Mouse (Mus musculus): Measurements from ENCODE around the gene Rhobtb3. TPM values are rescaled to one million over a fixed set of nuclear protein-coding genes. Genes with fewer than 3 reads are reported as not detected.
"Not testable (repeated sequence)": the region's sequence is repeated elsewhere in the genome, so short reads cannot be mapped to it uniquely, and the experiment has no call there.

Gene Rhobtb3
- polyA plus RNA-seq, 1 experiment from 2014 or later = 52.4 TPM

- Histone ChIP-seq H3K27ac (ENCODE audit: low read depth) (no peak overlapping the region), H3K4me2 (no peak overlapping the region), H3K36me3 (ENCODE audit: insufficient read depth) (peaks cover 29% of the 10 kb centered on the region; the same call in 1 of the 2 replicates), H3K4me3 (ENCODE audit: low read depth, low read length) (no peak overlapping the region), H3K9ac (no peak overlapping the region), H3K4me1 (ENCODE audit: insufficient read depth) (no peaks in the 10 kb centered on the region), H3K9me3 (ENCODE audit: low read depth, low read length) (no peaks in the 10 kb centered on the region), H3K27me3 (ENCODE audit: insufficient read depth, low read length) (no peaks in the 10 kb centered on the region)
- WGBS = 91% methylated on average over 4 of the region's 4 CpGs
- ATAC-seq (ENCODE audit: insufficient read depth) = no peak
- no peak for DNase-seq
- TF ChIP-seq CTCF (IDR thresholded peaks at IDR 0.05; ENCODE audit: low read depth) = no peak
These were observed 51.9 kb downstream of the Rhobtb3 start for GRCm38 (mm10) chr13:75891868-75892267.

- Histone ChIP-seq H3K9ac (no peak overlapping the region), H3K4me1 (ENCODE audit: insufficient read depth) (no peaks in the 10 kb centered on the region), H3K36me3 (ENCODE audit: insufficient read depth) (peaks cover 24% of the 10 kb centered on the region; the same call in 1 of the 2 replicates), H3K27me3 (ENCODE audit: insufficient read depth, low read length) (no peaks in the 10 kb centered on the region), H3K9me3 (ENCODE audit: low read depth, low read length) (no peaks in the 10 kb centered on the region; the same call in 1 of the 2 replicates), H3K4me3 (ENCODE audit: low read depth, low read length) (no peak overlapping the region), H3K4me2 (no peak overlapping the region), H3K27ac (ENCODE audit: low read depth) (no peak overlapping the region)
- DNase-seq = no peak
- ATAC-seq (ENCODE audit: insufficient read depth) = no peak
- WGBS = 58% methylated on average over 3 of the region's 3 CpGs
- TF ChIP-seq CTCF (IDR thresholded peaks at IDR 0.05; ENCODE audit: low read depth) = no peak
These were observed 59.9 kb downstream of the Rhobtb3 start for GRCm38 (mm10) chr13:75883792-75884191.

DNA sequence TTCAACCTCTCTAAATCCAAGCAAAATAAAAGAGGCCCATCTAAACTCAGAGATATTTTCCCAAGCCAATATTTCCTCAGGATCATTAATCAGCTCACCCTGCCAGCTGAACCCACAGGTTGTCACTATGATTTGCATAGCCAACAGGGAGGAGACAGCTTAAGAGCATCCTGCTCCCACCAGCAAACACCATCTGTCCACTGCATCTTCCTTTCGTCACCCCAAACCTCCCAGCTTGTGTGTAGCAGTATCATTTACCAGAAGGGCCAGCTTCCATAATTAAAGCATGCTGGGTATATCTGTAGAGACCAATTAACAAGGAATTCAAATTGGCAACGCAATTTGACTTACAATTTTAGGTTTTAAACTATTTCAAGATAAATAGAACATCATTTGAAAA lies 63.2 kb downstream of the Rhobtb3 start:
- no peak for TF ChIP-seq CTCF (IDR thresholded peaks at IDR 0.05; ENCODE audit: low read depth)
- DNase-seq (no peak), ATAC-seq (ENCODE audit: insufficient read depth) (no peak)
- H3K36me3 ChIP-seq (ENCODE audit: insufficient read depth) = peaks cover 40% of the 10 kb centered on the region; the same call in 1 of the 2 replicates
- no peaks in the 10 kb centered on the region for H3K4me1 ChIP-seq (ENCODE audit: insufficient read depth)
- no peaks in the 10 kb centered on the region for H3K9me3 ChIP-seq (ENCODE audit: low read depth, low read length)
- H3K27ac ChIP-seq (ENCODE audit: low read depth) = no peak overlapping the region
- no peak overlapping the region for H3K4me3 ChIP-seq (ENCODE audit: low read depth, low read length)
- no peak overlapping the region for H3K4me2 ChIP-seq
- 87% methylated on average over 2 of the region's 2 CpGs for WGBS
- no peaks in the 10 kb centered on the region for H3K27me3 ChIP-seq (ENCODE audit: insufficient read depth, low read length)
- H3K9ac ChIP-seq = no peak overlapping the region

DNA sequence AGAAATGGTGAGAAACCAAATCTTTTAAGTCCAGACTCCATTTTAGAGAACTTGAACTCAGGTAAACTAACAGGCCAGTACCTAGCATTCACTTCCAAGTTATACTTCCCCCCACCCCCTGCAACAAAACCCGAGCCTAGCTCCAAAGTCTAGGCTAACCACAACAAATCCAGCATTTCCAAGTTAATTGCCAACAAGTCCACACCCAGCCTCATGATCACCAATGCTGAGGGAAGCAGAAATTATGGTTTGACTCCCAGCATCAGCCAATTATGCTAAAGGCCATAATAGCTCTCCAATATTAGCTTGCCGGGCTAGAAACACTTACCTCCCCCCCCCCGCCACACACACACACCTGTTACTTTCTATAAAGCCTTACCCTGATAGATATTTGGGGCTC lies 64.0 kb downstream of the Rhobtb3 start:
- Histone ChIP-seq H3K4me1 (ENCODE audit: insufficient read depth) (no peaks in the 10 kb centered on the region), H3K27ac (ENCODE audit: low read depth) (no peak overlapping the region), H3K36me3 (ENCODE audit: insufficient read depth) (peaks cover 42% of the 10 kb centered on the region; the same call in 1 of the 2 replicates), H3K9ac (no peak overlapping the region), H3K4me2 (no peak overlapping the region), H3K9me3 (ENCODE audit: low read depth, low read length) (no peaks in the 10 kb centered on the region), H3K27me3 (ENCODE audit: insufficient read depth, low read length) (no peaks in the 10 kb centered on the region), H3K4me3 (ENCODE audit: low read depth, low read length) (no peak overlapping the region)
- no peak for TF ChIP-seq CTCF (IDR thresholded peaks at IDR 0.05; ENCODE audit: low read depth)
- ATAC-seq (ENCODE audit: insufficient read depth) = no peak
- 88% methylated on average over 3 of the region's 3 CpGs for WGBS
- no peak for DNase-seq

DNA sequence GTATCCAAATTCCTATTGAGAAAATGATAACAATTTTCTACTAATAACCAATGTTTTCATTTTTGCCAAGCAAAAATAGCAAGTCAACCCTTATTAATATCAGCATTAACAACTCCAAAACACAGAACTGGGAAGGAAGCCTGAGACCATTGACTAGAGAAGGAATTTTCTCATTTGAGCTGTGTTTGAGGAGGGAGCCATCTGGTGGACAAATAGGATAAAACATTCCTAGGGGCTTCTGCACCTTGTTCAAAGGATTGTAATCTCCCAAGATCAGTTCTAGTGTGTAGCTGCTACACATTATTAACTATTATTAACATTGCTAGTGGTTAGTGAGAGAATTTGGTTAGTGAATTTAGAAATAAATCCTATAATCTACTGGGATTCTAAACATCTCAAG lies 65.8 kb downstream of the Rhobtb3 start:
- no peak overlapping the region for H3K4me3 ChIP-seq (ENCODE audit: low read depth, low read length)
- peak; percentile 76 for TF ChIP-seq CTCF (IDR thresholded peaks at IDR 0.05; ENCODE audit: low read depth)
- DNase-seq = peak; percentile 83
- H3K27ac ChIP-seq (ENCODE audit: low read depth) = no peak overlapping the region
- no peak overlapping the region for H3K4me2 ChIP-seq
- no peak overlapping the region for H3K9ac ChIP-seq
- H3K27me3 ChIP-seq (ENCODE audit: insufficient read depth, low read length) = no peaks in the 10 kb centered on the region
- no peaks in the 10 kb centered on the region for H3K9me3 ChIP-seq (ENCODE audit: low read depth, low read length)
- 0 out of 2 replicates have a peak, but pooled peaks have one; percentile 43 for ATAC-seq (ENCODE audit: insufficient read depth)
- H3K36me3 ChIP-seq (ENCODE audit: insufficient read depth) = peaks cover 46% of the 10 kb centered on the region; the same call in 1 of the 2 replicates
- no peaks in the 10 kb centered on the region for H3K4me1 ChIP-seq (ENCODE audit: insufficient read depth)

- Histone ChIP-seq H3K9me3 (ENCODE audit: low read depth, low read length) (no peaks in the 10 kb centered on the region), H3K4me3 (ENCODE audit: low read depth, low read length) (no peak overlapping the region), H3K36me3 (ENCODE audit: insufficient read depth) (peaks cover 45% of the 10 kb centered on the region; the same call in 1 of the 2 replicates), H3K27ac (ENCODE audit: low read depth) (no peak overlapping the region), H3K4me1 (ENCODE audit: insufficient read depth) (no peaks in the 10 kb centered on the region), H3K27me3 (ENCODE audit: insufficient read depth, low read length) (no peaks in the 10 kb centered on the region), H3K9ac (no peak overlapping the region), H3K4me2 (no peak overlapping the region)
- WGBS = 77% methylated on average over 6 of the region's 6 CpGs
- ATAC-seq (ENCODE audit: insufficient read depth) = no peak
- TF ChIP-seq CTCF (IDR thresholded peaks at IDR 0.05; ENCODE audit: low read depth) = no peak
- no peak for DNase-seq
These were observed 67.1 kb downstream of the Rhobtb3 start for GRCm38 (mm10) chr13:75876592-75876991.

DNA sequence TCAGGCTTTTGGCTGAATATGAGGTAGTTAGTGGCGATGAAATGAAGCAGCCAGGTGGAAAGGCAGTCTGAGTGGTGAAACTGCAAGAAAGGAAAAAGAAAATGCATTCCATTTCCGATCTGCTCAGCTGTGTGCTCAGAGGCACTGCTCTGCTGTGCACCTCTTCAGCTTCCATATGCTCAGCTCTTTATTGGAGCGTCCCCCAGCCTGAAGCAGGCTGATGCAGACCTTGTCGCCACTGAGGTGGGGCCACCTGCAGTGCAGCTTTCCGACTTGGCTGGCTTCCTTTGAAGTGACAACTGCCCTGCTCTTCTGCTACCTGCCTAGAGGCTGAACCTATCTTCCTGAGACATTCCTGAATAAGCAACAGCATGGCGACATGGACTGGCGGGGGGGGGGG lies 67.5 kb downstream of the Rhobtb3 start:
- not testable (repeated sequence) for ATAC-seq (ENCODE audit: insufficient read depth); H3K9ac ChIP-seq; H3K4me1 ChIP-seq (ENCODE audit: insufficient read depth); H3K4me3 ChIP-seq (ENCODE audit: low read depth, low read length); H3K9me3 ChIP-seq (ENCODE audit: low read depth, low read length); DNase-seq; H3K4me2 ChIP-seq; H3K27me3 ChIP-seq (ENCODE audit: insufficient read depth, low read length); H3K27ac ChIP-seq (ENCODE audit: low read depth)
- 68% methylated on average over 6 of the region's 7 CpGs for WGBS
- peaks cover 49% of the 10 kb centered on the region; the same call in 1 of the 2 replicates for H3K36me3 ChIP-seq (ENCODE audit: insufficient read depth)
